Mouse (Mus musculus) embryonic fibroblast, embryonic 13.5 days (primary cell): ENCODE measurements at regions not wholly inside any gene's neighbourhood (a gene's known extent, or its start where the extent isn't known, plus 50 kb on each side); places are given as distances from the start of the nearest gene placed in this dataset.

ENCODE experiments used
- CTCF ChIP-seq: IDR thresholded peaks from 2 replicates; pipeline ENCODE4 v1.5.1; 2011; ENCODE audit warnings: mild to moderate bottlenecking, control low read depth, low read length, moderate library complexity, borderline replicate concordance; ENCODE audit not compliant: insufficient read depth
- POLR2A ChIP-seq: IDR thresholded peaks from 2 replicates; pipeline ENCODE4 v1.6.1; 2011; ENCODE audit warnings: low read depth, mild to moderate bottlenecking, control low read depth, low read length, moderate library complexity

DNA sequence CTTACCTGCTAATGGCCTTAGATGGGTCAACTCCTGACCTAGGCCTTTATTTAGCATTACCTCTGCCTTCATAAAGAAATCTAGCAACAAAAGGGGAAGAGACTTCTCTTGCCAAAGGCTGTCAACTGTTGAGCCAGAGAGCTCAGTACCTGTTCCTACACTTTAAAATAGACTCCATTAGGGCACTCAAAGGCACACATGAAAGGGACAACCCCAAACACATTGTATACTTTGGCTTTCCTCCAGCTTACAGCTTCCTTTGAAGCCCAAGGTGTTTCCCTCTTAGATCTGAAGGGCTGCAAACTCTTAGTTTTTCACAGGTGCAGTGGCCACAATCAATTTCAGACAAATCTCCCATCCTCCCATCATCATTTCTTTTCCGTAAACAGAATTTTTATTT is 117.0 kb upstream of the Sel1l start:
- TF ChIP-seq POLR2A (no peak), CTCF (no peak)
